Mouse (Mus musculus) left cerebral cortex, postnatal 10 days (tissue): ENCODE measurements around the gene Kdm5c. TPM values are rescaled to one million over a fixed set of nuclear protein-coding genes. Genes with fewer than 3 reads are reported as not detected.
A peak's percentile ranks its signal among the peaks of the same experiment; 100 is the strongest.
"Not testable (repeated sequence)": the region's sequence is repeated elsewhere in the genome, so short reads cannot be mapped to it uniquely, and the experiment has no call there.

Experiments
- DNase-seq, 2 experiments: peaks; one replicate each; pipeline ENCODE4 v3.0.0; 2021 to 2022; ENCODE audit warnings: low spot score in 2 of 2, mixed read lengths in 1 of 2; ENCODE audit errors: extremely low spot score in 1 of 2
- intact Hi-C: fragments of 180-260 bp; cut with DNase I; formaldehyde crosslinking; loops from one replicate; pipeline ENCODE4 v1.15.1; 2025
- total RNA-seq, 2 experiments: library from RNA; stranded (reverse); gene quantifications; 2 replicates each; pipeline ENCODE4 v1.2.3; 2021

Kdm5c gene
- total RNA-seq: 10 to 100 TPM; 55.0 to 70.7 TPM

DNA sequence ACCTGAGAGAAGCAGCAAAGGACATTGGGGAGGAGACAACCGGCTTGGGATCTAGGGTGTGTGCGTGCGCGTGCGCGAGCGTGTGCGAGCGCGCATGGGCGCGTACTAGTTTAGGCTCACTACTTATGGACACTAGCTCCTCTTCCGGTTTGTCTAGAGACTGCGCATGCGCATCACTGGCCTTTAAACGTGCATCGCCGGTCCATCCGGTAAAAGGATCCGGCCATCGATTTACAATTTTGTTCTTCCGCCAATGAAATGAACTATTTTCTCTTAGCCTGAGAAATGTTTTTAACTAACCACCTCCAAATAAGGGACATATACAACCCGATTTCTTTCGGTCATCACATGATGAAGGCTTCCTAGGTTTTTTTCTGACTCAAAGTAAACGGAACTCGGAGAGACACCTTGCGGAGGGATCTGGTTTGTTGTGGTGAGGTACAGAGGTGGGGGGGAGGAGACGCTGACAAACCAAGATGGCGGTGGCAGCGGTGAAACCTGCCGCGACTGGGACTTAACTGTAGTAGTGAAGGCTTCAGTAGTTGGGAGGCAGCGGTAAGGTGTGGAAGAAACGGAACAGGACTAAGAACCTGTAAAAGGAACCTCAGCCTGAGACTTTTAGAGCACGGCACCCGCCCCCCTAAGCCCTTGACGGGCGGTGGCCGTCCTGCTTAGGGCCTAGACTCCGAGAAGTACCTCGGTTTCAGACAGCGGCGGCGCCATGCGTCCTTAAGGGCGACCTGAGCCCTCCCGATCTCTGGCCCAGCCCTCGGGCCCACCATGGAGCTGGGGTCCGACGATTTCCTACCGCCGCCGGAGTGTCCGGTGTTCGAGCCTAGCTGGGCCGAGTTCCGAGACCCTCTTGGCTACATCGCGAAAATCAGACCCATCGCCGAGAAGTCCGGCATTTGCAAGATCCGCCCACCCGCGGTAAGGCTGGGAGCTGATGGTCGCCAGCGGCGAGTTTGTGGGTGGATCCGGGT lies at the start of gene Kdm5c:
TSS of gene Kdm5c (plus strand) at position 240 of the 983 bp plus-strand sequence.
- peak; percentile 96 to 99 for DNase-seq
- intact Hi-C loops: no loop called here

DNA sequence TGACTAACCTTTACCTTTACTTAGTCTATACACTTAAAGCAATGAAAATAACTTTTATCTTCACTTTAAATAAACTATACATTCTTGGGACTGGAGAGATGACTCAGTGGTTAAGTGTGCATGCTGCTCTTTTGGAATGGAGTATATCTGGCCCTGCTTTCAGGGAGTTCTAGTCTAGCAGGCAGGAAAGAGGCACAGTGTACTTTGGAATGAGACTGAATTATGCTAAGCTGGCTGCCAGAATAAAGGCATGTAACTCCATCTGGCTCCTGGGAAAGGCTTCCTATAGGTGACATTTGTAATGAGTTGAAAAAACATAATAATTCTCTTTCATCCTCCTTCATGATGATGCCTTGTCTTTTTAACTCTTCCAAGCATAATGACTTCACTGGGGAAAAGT lies 45.7 kb upstream of the Kdm5c start:
- DNase-seq: no peak
- intact Hi-C loops: no loop called here

DNA sequence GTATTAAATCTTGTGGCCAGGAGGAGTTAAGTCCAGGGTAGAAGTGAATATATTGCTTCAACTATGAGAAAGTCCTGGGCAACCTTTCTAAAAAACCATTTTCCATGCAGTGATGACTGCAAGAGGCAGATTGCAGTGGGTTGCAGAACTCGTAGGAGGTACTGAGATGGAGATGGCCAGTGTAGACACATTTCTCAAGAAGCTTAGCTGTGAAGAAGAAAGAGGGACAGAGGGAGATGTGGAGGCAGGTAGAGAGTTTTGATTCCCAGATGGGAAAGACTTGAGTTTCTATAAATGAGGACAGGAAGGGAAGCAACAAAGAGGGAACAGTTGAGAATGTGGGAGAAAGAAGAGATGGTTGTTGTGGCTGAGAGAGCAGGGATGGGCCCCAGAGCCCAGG lies 41.6 kb upstream of the Kdm5c start:
- intact Hi-C loops: no loop called here
- DNase-seq: no peak

DNA sequence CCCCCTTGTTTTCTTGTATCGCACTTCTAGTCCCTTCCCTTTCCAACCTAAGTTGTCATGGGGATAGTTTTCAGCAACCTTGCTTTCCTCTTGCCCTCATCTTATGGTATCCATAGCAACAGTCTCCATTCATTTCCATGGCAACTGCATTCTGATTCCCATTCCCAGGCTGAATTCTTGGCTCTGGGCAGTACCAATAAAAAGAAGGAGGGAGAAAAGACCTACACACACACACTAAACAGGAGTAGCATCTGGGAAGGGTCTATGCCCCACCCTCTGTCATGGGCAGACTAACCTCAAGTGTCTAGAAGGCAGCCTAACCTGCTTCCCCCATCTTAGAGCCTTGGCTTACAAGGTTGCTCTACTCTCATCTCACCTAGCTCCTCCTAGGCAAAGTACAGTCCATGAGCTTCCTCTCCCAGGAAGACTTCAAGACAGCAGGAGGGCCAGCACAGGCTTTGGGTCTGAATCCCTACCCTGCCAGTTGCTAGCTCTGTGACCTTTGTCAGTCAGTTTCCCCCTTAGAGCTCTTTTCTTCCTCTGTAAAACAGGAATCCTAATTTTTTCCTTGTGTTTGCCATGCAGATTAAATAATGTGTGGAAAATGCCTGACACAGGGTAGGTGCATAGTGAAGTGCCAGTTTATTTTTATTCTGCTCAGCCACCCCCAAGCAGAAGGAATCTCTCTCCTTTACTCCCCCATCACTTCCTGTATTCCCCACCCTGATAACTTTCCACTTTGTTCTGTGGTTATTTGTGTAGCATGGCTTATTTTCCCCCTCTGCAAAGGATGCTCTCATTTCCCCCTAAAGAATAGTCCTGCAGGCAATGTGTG lies 34.8 kb upstream of the Kdm5c start:
- DNase-seq: peak in 1 of 2 experiments; percentile 19
- intact Hi-C loops: no loop called here

DNA sequence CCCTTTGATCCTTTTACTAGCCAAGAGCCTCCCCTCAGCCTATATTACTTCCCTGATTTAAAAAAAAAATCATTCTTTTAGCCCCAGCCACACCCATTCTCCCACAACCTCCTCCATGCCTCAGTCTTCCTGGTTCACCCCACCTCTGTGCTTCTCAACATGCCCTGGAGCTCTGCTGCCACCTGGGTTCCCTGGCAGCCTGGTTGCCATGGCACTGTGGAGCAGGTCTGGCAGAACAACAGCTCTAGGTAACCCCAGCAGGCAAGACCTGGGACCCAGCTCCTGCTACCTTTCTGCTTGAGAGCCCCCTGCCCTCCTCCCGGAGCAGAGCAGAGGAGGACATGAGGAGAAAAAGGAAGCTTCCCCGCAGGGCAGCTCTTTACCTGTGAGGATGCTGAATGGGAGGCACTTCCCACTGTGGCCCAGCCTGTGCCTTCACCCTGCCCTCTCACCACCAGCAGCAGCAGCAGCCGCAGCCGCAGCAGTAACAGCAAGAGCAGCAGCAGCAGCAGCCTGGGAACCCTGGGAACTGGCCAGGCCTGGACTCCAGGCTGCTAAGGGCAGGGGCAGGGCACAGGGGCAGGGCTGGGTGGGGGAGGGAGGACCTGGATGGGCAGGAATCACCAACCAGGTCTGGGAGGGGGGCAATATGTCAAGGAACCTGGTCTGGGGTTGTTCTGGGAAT lies 30.9 kb upstream of the Kdm5c start:
- DNase-seq: no peak
- intact Hi-C loops: no loop called here

DNA sequence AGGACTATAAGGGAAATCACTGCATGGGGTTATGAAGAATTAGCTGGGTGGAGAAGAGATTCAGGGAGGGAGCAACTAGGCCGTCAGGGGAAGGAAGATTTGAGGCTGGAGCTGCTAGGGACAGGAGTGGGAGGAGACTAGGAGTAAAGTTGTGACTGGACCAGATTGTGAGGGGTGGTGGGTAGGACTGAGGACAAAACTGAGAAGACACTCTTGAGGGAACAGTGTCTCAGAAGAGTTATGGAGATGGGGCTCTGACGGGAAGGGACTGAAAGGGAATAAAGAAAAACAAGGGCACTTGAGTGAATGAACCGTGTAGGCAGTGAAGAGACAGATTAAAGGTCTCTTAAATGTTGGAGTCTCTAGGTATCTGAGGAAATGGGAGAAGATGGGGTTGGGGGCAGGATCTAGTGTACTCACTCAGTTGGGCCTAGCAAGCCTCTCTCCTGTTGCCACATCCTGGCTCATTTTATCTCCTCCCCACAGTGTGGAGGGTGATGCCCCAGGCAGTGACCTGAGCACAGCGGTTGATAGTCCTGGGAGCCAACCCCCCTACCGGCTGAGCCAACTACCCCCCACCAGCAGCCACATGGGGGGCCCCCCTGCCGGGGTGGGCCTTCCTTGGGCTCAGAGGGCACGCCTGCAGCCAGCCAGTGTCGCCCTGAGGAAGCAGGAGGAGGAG lies 30.3 kb upstream of the Kdm5c start:
- intact Hi-C loops: no loop called here
- DNase-seq: no peak

DNA sequence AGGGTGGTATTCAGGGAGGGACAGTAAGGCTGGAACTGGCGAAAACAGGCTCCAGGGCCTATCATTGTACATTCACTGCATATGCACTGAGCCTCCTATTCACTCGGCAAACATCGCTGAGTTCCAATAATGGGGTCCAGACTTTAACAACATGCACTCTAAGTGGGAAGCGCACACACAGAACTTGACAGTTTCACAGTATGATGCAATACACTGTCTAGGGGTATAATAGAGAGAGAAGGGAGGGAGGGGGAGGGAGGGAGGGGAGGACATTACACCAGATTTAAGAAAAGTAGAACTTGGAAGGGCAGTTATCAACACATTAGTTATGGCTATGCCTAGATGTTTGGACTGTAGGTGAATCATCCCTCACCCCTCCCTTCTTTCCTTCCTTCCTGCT lies 29.6 kb upstream of the Kdm5c start:
- no peak for DNase-seq
- intact Hi-C loops: no loop called here

DNA sequence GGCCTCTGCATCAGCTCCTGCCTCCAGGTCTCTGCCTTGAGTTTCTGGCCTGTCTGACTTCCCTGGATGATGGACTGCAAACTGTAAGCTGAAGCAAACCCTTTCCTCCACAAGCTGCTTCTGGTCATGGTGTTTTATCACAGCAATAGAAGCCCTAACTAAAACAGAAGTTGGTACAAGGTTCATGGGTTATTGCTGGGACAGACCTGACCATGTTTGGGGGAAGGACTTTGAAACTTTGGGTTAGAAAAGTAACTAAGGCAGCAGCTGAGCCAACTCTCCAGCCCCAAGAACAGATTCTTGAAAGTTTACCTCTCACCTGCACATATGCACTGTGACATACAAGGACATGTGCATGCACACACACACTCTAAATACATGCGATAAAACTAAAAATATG lies 27.3 kb upstream of the Kdm5c start:
- no peak for DNase-seq
- intact Hi-C loops: no loop called here

DNA sequence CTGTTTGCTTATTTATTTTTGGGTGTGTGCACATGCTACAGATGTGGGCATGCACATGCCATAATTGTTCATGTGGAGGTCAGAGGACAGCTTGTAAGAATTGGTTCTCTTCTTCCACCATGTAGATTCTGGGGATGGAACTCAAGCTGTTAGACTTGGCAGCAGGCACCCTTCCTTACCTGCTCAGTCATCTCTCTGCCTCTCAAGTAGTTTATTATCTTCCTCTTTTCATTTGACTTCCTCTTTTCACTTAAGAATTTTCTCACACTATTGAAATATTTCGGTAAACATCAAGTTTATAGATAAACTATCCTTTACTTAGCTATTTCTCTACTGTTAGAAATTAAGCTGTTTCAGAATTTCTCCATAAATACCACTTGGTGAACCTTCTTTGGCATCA lies 18.1 kb upstream of the Kdm5c start:
- no peak for DNase-seq
- intact Hi-C loops: no loop called here

DNA sequence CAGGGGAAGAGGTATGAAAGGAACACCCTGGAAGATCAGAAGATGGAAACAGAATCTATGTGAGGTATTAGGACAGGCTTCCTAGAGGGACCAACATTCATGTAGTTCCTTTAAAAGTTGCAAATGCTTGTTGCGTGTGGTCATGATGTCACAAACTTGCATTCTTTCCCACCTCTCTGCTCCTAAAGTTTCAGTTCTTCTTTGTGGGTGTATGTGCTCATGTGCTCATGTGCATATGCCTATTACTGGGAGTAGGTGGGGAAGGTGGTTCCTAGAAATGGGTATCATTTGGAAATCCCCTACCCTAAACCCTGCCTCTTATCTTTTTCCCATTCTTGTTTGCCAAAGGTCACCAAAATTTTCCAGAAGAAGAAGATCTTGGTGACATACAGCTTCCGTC lies 14.3 kb upstream of the Kdm5c start:
- DNase-seq: no peak
- intact Hi-C loops: no loop called here

DNA sequence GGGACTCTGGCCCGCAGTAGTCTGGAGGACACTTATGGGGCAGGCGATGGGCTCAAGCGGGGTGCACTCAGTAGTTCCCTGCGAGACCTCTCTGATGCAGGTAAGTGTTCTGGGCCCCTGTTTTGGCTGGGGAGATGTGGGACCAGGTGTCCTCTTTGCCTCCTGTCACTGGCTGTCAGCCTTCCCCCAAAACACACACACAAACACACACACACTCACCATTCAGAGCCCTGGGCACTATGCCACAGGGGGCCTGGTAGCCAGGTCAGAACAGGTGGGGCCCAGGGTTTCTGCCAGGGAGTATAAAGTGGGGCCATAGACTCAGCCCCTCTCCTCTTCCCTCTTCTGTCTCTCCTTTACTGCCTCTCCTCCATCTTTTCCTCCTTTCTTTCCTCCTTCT lies 11.1 kb upstream of the Kdm5c start:
- intact Hi-C loops: no loop called here
- no peak for DNase-seq

DNA sequence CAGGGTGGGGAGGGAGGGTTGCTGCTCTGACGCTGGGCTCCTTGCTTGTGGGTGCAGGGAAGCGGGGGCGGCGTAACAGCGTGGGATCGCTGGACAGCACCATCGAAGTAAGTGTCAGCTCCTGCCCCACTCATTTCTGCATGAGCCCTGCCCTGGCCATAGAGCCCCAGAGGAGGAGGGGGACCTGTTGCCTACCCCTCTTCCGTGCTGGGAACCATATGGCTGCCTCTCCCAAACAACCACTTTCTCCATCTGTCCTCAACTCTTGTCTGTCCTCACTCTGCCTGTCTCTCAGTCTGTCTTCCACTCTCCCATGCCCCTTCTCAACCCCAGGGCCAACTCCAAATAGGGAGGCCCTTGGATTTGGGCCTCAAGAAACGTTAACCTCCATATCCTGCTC lies 10.6 kb upstream of the Kdm5c start:
- intact Hi-C loops: no loop called here
- DNase-seq: no peak

DNA sequence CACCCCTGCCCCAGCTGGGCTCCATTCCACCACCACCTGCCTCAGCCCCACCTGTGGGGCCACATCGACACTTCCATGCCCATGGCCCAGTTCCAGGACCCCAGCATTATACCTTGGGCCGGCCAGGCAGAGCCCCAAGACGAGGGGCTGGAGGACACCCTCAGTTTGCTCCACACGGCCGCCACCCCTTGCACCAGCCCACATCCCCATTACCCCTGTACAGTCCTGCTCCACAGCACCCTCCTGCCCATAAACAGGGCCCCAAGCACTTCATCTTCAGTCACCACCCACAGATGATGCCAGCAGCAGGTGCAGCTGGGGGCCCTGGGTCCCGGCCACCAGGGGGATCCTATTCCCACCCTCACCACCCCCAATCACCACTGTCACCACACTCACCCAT lies 9.5 kb upstream of the Kdm5c start:
- no peak for DNase-seq
- intact Hi-C loops: no loop called here

DNA sequence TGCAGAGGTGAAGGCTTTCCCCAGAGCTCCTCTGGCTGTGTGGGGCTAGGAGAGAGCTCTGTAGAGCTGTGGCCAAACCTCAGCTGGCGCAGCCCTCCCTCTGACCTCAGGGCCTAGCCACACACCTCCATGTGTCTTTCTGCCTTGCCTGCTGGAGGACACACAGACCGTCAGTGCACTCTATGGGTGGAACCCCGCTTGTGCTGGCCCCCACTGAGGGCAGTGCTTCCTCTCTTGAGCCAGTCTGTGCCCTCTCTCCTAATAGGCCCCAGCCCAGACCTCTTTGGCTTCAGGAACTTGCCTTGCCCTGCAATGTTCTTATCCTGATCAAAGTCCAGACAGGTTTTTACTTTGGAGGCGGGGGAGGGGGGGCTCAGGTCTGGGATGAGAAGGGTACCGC lies 8.5 kb upstream of the Kdm5c start:
- intact Hi-C loops: no loop called here

DNA sequence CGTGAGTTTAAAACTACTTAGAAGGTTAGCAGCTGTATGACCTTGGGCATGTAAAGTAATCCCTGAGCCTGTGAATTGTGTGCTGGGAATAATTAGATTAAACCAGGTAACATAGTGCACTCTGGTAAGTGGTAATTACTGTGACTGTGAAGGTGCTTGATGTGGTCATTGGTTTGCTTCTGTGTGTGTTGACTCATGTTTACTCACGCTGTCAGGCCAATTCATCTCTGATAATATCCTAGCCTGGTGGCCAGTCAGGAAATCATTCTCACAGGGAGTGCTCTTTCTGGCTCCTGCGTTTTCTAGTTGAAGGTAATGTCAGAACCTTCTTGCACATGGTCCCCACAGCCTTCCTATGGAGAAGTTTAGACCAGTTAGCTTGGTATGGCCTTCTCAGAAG lies 1.3 kb downstream of the Kdm5c start:
- no peak for DNase-seq
- intact Hi-C loops: no loop called here

More for the DNA sequence above, 8.5 kb upstream of the Kdm5c start:
- no peak for DNase-seq

DNA sequence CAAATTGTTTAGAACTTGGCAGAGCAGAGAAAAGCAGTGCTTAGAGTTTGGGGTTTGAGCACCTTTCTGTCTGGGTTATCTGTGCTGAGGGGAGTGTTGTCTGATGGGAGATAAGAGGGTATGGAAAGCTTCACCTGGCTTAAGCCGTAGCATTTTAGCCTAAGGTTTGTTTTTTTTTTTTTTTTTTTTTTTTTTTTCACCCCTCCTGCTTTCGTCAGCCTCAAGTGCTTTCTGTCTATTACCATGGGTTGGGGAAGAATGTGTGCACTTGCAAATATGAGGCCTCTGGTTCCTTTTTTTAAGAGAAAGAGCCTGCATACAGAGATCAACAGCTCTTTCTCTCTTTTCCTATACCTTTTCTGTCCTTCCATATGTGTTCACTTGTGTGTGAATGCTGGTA lies 2.9 kb downstream of the Kdm5c start:
- intact Hi-C loops: no loop called here
- DNase-seq: no peak

DNA sequence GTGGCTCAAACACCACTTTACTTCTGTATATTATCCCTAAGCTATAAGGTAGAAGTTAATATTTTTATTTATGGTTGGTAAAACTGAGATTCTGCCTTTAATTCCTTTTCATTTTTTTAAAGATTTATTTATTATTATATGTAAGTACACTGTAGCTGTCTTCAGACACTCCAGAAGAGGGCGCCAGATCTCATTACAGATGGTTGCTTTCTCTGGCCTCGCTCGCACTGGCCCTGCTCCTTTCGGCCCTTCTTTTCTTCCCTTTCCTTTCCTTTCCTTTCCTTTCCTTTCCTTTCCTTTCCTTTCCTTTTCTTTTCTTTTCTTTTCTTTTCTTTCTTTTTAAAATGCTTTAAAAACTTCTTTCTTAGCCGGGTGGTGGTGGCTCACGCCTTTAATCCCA lies 10.3 kb downstream of the Kdm5c start:
- intact Hi-C loops, DNase-seq: not testable (repeated sequence)

DNA sequence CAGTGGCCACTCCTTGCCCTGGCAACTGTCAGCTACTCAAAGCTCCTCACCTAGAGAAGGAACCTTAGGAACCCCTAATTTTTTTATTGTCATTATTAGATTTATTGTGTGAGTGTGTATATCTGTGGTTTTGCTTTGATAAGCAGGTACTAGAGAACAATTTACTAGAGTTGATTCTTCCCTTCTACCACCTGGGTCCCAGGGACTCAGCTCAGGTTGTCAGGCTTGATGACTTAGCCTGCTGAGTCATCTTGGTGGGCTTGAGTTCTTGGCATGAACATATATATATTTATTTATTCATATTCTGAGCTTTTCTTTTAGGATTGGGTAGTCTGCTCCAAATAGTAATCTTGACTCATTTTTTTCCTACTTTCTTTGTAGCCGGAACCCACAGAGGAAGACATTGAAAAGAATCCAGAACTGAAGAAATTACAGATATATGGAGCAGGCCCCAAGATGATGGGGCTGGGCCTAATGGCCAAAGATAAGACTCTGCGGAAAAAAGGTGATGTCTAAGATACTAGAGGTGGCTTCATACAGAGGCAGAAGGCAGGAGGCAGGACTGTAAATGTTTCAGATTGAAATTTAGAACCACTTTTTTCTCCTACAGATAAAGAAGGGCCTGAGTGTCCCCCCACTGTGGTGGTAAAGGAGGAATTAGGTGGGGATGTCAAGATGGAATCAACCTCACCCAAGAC lies 11.8 kb downstream of the Kdm5c start:
- DNase-seq: no peak
- intact Hi-C loops: no loop called here
